ENCODE assay signal across 22 mouse cellular contexts in the genomic region with DNA sequence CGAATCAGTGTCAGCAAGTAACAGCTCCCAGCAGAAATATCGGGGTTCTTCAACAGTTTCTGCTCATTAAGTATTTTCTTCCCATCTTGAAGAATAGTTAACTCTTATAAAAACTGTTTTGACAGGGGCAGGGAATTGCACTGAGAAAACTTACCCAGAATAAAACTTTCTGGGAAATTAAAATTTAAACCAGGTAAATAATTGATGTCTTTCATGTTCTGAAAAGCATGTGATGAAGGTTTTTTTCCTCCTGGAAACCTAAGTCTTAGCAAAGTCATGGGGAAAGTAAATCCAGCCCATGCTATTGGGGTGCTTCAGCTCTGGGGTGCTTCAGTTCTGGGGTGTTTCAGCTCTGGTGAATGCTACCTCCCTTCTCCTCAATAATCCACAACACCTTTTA. TPM values are rescaled to one million over a fixed set of nuclear protein-coding genes. Genes with fewer than 3 reads are reported as not detected.
"Had no signal": no experiment of that assay in that cellular context is flagged by ENCODE, and none has a peak within 500 bp of the region (broad histone marks: within the 10 kb centered on the region; RNA-seq: fewer than 3 reads in every experiment).

No protein-coding gene starts in this region.

- H3K36me3 ChIP-seq: midbrain, embryonic 12.5 days; neural tube, embryonic 13.5 days; neural tube, embryonic 15.5 days had no signal

- H3K4me2 ChIP-seq: lung, embryonic 14.5 days; midbrain, embryonic 12.5 days; neural tube, embryonic 13.5 days; neural tube, embryonic 15.5 days had no signal

- ATAC-seq: midbrain, embryonic 16.5 days had no signal

- H3K4me3 ChIP-seq: midbrain, embryonic 10.5 days; midbrain, embryonic 12.5 days; myocyte; neural tube, embryonic 13.5 days; neural tube, embryonic 15.5 days had no signal

- H3K4me1 ChIP-seq: midbrain, embryonic 12.5 days; neural tube, embryonic 15.5 days had no signal

- H3K27ac ChIP-seq: midbrain, embryonic 10.5 days; midbrain, embryonic 12.5 days; neural tube, embryonic 13.5 days; neural tube, embryonic 15.5 days had no signal

- H3K9ac ChIP-seq: lung, embryonic 14.5 days; midbrain, embryonic 12.5 days; neural tube, embryonic 13.5 days; neural tube, embryonic 15.5 days had no signal

- H3K27me3 ChIP-seq: neural tube, embryonic 15.5 days had no signal

- DNase-seq: lung, adult 18-20 months; lung, embryonic 14.5 days; lung, postnatal 10 days; lung, postnatal 4 days; midbrain, embryonic 14.5 days; retina, postnatal 1 day; right cerebral cortex, adult 18-20 months; right cerebral cortex, postnatal 25 days; right cerebral cortex, postnatal 4 days; spleen, adult 18-20 months; thymus, adult 18-20 months; thymus, postnatal 14 days; thymus, postnatal 36 days had no signal

- H3K9me3 ChIP-seq: midbrain, embryonic 10.5 days; midbrain, embryonic 12.5 days; neural tube, embryonic 13.5 days; neural tube, embryonic 15.5 days had no signal

RNA-seq across cellular contexts. Expression of gene A730049H05Rik, which starts 5.7 kb away (rescaled TPM):
- polyA plus RNA-seq: neural tube, embryonic 11.5 days; small intestine, adult 2 months had no signal

RNA-seq across cellular contexts. Expression of gene Gm15737, which starts 58.5 kb away (rescaled TPM):
- polyA plus RNA-seq: midbrain, embryonic 10.5 days; midbrain, embryonic 12.5 days; midbrain, embryonic 14.5 days; midbrain, embryonic 16.5 days; myocyte; neural tube, embryonic 11.5 days; neural tube, embryonic 13.5 days; neural tube, embryonic 15.5 days; small intestine, adult 2 months; thymus, postnatal 0 days had no signal
